In the genomic region with DNA sequence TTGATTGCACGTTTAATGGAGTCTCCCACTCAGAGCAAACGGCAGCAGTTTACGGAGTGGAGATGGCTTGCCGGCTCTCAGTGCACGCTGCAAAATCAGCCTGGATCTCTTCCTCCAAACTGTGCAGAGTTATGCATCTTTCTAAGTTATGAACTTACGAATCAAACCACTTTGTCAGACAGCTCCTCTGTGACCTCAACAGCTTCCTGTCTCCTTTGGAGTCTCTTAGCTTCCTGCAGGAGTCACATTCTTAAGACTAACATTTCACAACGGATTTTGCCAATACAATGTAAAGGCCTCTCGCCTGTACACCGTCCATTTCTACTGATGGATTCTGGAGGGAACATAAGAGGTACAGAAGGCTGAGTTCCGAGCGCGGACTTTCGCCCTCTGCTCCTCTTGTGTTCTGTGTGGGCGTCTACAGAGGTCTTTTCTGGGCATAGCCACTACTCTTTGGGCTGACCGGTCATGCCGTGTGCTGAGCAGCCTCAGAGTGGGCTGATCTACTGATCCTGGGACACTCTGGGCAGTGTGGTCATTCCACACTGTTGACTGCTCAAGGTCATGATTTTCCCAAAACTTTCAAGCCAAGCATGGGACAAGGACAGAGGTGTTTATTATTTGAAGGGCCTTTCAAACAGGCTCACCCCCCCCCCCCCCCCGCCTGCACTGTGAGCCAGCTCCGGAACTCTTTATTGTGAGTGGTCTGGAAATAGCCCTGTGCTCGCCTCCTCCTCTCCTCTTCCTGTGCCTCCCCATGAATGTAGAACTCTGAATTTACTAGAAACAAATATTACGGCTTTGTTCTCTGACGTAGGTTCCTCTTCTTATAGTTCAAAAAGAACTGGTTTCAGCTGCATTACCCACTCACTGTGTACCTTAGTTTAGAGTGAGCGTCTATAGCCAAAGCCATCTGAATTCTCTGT, we compare ENCODE assay signal across 8 mouse cellular contexts.
A peak's percentile ranks its signal among the peaks of the same experiment; 100 is the strongest.
DNase-seq lines count a peak whose midpoint lies in the region; ATAC-seq and TF ChIP-seq lines count a peak whose summit lies in the region.

No protein-coding gene starts in this region.

- DNase-seq in heart, adult 8-10 months (ENCODE audit: low spot score): peak; percentile 48
- no peak for DNase-seq in heart, postnatal 4 days
- DNase-seq in heart, postnatal 0 days (ENCODE audit: low spot score): no peak
- no peak for DNase-seq in spleen, postnatal 4 days (ENCODE audit: low spot score in 2 of 2)
- DNase-seq in retina, postnatal 1 day: no peak
- no peak for DNase-seq in adrenal gland, adult 18-20 months (ENCODE audit: low spot score in 2 of 2)

- ATAC-seq in activated CD4-positive, CD25-positive, alpha-beta regulatory T cell, adult 4 months: peak; percentile 77
- ATAC-seq in heart, postnatal 0 days (ENCODE audit: insufficient read depth, low read depth): peak; percentile 75
- peak; percentile 73 for ATAC-seq in liver, embryonic 16.5 days (ENCODE audit: low read depth)

- peaks cover 25% of the 10 kb centered on the region for H3K4me1 ChIP-seq in heart, postnatal 0 days (ENCODE audit: control insufficient read depth, insufficient read depth)
- peaks cover 5% of the 10 kb centered on the region for H3K4me1 ChIP-seq in liver, embryonic 16.5 days (ENCODE audit: control insufficient read depth, low read depth, low read length)

- H3K4me2 ChIP-seq in heart, postnatal 0 days (ENCODE audit: low read depth, low read length): peak overlapping the region; percentile 33; the same call in 1 of the 2 replicates
- no peak overlapping the region for H3K4me2 ChIP-seq in liver, embryonic 16.5 days (ENCODE audit: low read depth, low read length)

- no peaks in the 10 kb centered on the region for H3K27me3 ChIP-seq in heart, postnatal 0 days (ENCODE audit: control insufficient read depth, insufficient read depth, low read length)
- H3K27me3 ChIP-seq in liver, embryonic 16.5 days (ENCODE audit: control insufficient read depth, insufficient read depth, low read depth, low read length): no peaks in the 10 kb centered on the region

- no peak overlapping the region for H3K4me3 ChIP-seq in heart, postnatal 0 days (ENCODE audit: low read depth, low read length)
- no peak overlapping the region for H3K4me3 ChIP-seq in liver, embryonic 16.5 days (ENCODE audit: low read depth, low read length)

- H3K9me3 ChIP-seq in heart, postnatal 0 days (replicated peaks; ENCODE audit: control insufficient read depth, low read length): no peaks in the 10 kb centered on the region
- H3K9me3 ChIP-seq in liver, embryonic 16.5 days (replicated peaks; ENCODE audit: control insufficient read depth, low read length): no peaks in the 10 kb centered on the region

- no peak overlapping the region for H3K9ac ChIP-seq in heart, postnatal 0 days (replicated peaks; ENCODE audit: low read depth, low read length)
- no peak overlapping the region for H3K9ac ChIP-seq in liver, embryonic 16.5 days (ENCODE audit: low read depth, low read length)

- no peak for TF ChIP-seq EP300 in heart, postnatal 0 days (IDR thresholded peaks at IDR 0.05; ENCODE audit: low read depth)

- no peak for TF ChIP-seq CTCF in heart, postnatal 0 days (IDR thresholded peaks at IDR 0.05; ENCODE audit: low read depth)

- H3K36me3 ChIP-seq in heart, postnatal 0 days (replicated peaks; ENCODE audit: control insufficient read depth, insufficient read depth, low read length): peaks cover 20% of the 10 kb centered on the region; the same call in 1 of the 2 replicates
- H3K36me3 ChIP-seq in liver, embryonic 16.5 days (ENCODE audit: control insufficient read depth, insufficient read depth): no peaks in the 10 kb centered on the region; the same call in 1 of the 2 replicates

- peak overlapping the region; percentile 84 for H3K27ac ChIP-seq in heart, postnatal 0 days (ENCODE audit: low read depth)
- peak overlapping the region; percentile 19; the same call in 1 of the 2 replicates for H3K27ac ChIP-seq in liver, embryonic 16.5 days (ENCODE audit: low read length)

- 49% methylated on average over 22 of the region's 22 CpGs for WGBS in heart, postnatal 0 days
- 45% methylated on average over 22 of the region's 22 CpGs for WGBS in liver, embryonic 16.5 days (ENCODE audit: insufficient replicate concordance)
